Mouse (Mus musculus): ENCODE measurements around the gene Snx14.

Snx14 gene

DNA sequence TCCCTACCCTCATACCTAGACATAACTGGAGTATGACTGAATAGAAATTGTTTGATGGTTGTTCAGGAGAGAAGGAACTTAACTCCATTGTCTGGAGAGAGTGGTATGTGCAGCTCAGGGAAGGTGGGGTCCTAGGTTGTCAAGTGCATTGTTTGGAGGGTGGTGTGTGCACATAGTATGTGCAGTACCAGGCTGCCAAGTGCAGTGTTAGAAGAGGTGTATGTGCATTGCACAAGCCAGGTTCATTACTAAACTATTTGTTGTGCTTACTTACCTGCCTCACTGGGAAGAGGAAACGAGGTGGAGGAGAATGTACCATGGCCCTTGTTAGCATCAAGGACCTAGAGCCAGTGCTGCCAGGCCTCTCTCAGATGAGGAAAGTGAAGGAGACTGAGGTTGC, 88.4 kb downstream of the Snx14 start:
- in situ Hi-C loops (cut with MboI, MseI): no loop called here

DNA sequence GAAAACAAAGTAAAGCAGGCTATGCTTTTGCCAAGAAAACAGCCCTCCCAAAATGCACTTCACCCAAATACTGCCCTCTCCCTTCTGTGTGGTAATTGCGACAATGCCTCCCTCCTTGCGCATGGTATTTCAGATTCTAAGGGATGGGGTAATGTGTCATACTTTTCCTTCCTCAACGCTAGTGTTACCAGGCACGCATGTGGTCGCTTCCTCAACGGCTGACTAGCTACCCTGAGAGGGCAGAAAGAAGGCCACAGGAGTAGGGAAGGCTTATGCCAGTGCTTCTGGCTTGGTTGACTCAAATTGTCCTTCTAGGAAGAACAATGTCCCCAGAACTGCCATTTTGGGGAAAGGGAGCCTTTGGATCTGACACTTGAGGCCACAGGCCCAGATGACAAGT, 90.1 kb downstream of the Snx14 start:
- in situ Hi-C loops (cut with MboI, MseI): loop anchor here (10.0 kb wide), 1 partner anchor 1054 kb away; no protein-coding TSS in a partner anchor

DNA sequence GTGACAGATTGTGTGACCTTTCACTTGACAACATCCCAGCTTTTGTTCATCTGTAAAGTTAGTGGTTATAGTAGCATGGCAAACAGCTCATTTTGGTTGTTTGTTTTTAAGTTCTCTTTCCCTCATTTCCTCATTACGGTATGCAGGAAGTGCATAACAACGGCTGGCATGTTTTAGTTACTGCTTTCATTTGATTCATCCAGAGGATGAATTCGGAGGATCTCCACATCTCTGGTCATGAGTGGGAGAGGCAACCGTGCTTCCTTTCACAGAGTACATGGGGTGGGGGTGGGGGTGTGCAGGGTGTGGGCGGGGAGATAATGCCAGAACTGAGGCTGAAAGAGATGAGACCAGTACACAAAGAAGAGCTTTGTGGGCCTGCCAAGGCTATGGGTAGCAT, 91.9 kb downstream of the Snx14 start:
- in situ Hi-C loops (cut with MboI, MseI): loop anchor here (10.0 kb wide), 1 partner anchor 1052 kb away; no protein-coding TSS in a partner anchor

DNA sequence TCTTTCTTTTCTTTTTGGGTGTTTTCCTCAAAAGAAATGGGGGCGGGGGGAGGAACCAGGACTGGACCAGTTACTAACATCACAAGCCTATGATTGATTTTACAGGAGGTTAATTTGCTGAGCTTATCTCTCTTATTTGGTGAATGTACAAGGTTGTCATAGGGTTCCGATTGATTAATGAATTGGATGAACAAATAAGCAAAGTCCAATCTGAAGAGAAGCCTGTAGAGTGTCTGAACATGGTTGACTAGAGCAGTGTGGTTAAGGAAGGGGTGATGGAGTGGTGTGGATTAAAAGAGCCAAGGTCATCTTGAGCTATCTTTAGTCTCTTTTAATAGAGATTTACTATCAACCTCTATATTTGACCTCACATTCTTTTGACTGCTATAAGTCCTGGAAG, 94.3 kb downstream of the Snx14 start:
- in situ Hi-C loops (cut with MboI, MseI): loop anchor here (10.0 kb wide), 1 partner anchor 1050 kb away; no protein-coding TSS in a partner anchor

DNA sequence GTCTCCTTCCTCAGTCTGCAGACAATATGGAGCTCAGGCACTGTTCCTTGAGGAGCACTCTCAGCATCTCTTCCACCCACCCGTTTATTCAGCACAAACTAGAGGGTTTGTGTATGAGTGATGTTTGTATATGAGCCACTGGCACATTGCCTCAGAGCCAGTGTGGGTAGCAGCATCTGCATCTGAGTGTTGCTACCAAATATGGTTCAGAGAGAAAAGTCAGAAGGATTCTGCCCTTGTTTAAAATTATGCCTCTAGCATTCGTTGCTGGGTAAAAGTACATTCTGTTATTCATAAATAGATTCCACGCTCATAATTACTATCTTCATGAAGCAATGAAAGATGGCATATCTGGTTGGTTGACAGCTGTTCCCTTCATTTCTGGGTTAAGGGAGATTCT, 96.1 kb downstream of the Snx14 start:
- in situ Hi-C loops (cut with MboI, MseI): loop anchor here (10.0 kb wide), 1 partner anchor 1048 kb away; no protein-coding TSS in a partner anchor

DNA sequence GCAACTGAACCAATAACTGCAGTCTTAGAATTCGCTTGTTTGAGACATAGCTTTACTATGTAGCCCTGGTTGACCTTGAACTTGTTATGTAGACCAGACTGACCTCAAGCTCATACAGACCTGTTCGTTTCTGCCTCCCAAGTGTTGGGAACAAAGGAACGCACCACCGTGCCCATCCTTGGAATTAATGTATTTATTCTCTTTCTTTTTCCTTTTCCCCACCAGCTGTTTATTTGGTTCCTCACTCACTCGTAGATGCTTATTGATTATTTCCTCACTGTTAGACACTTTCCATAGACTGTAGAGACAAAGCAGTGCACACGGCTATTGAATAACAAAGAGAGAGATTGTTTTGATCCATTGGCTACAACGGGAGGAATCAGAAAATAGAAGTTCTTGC, 96.5 kb downstream of the Snx14 start:
- in situ Hi-C loops (cut with MboI, MseI): loop anchor here (10.0 kb wide), 1 partner anchor 1047 kb away; no protein-coding TSS in a partner anchor

DNA sequence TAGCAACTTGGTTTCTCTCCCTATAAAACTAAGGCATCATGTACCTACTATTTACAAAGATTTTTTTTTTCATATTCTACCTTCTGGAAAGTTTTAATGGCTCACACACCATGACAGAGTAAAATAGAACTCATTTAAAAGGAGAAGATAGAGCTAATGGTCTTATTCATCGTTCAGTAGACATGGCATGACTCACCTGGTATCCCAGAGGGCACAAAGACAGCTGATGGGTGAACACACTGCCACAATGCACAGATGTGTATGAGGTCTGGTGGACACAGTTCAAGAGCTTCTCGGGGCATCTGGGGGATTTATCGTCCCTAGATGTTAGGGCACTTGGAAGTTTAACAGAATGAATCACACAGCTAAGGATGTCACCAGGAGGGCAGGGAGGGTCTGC, 97.9 kb downstream of the Snx14 start:
- in situ Hi-C loops (cut with MboI, MseI): loop anchor here (10.0 kb wide), 1 partner anchor 1046 kb away; no protein-coding TSS in a partner anchor

DNA sequence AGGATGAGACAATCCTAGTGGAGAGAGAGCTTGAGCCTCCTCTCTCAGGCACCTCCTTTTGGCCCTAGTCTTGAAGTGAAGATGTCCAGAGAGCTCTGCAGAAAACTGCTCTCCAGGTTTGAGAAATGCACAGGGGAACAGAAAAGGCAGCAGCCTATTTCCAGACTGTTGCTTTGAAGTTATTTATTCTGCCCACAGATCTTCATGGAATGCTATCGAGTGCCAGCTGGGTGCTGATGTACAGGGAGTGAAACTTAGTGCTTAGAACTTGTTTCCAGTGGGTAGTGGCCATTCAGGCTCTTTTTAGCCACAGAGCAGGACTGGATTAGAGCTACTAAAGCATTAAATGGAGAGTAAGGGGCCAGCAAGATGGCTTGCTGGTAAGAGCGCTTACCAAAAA, 102.9 kb downstream of the Snx14 start:
- in situ Hi-C loops (cut with MboI, MseI): no loop called here

DNA sequence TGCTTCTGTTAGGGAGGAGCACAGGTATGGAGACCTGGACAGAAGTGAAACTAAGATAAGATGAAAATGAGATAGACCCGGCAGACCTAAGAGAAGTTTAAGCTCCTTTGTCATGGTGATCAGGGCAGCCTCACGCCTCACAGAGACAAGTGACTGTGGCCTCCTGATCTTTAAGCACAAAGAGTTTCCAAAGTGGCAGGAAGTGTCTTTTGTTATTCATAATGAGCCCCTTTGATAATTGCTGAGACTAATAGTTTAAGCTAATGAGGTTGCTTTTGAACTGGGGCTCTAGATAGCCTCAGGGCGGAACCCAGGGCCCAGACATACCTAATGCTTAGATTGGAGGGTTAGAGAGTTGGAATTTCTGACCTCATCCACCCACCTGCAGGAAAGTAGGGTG, 106.3 kb downstream of the Snx14 start:
- in situ Hi-C loops (cut with MboI, MseI): no loop called here

DNA sequence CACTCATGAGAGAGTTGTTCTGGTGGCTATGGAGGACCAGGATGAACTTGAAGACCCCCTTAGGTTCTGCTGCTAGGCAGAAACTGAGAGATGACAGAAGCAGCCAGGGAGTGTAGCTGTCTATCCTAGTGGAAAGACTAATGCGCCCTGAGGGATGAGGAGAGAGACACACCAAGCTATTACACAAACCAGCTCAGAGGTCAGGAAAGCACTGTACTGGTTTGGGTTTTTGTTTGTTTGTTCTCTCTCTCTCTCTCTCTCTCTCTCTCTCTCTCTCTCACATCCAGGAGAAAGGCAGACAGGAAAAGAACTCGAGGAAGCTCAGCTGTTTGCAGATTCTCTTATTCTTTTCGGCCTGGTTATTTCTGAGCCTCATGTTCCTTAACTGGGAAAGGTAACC, 108.4 kb downstream of the Snx14 start:
- in situ Hi-C loops (cut with MboI, MseI): no loop called here

DNA sequence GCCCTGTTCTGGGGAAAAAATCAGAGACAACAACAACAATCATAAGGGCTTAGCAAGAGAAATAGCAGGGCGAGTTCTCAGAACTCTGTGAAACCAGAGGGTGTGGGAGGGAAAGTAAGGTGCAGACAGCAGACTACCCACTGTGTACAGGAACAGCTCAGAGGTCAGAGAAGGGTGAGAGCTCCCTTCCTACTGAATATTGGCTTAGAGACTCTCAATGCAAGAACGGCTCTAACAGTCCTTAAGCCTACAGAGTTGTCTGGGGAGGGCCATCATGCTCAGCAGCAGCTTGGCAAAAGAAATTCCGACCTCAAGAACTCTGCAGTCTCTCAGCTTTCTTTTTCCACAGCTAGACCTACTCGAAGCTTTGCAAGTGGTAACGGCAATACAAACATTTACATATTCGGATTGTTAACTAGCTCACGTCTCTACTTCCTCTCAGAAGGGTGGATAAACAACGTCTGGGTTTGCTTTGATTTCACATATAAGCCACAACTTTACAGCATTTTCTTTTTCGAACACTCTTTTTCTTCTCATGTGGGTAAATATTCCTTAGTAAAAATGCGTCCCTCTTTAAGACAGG, 109.5 kb downstream of the Snx14 start:
- in situ Hi-C loops (cut with MboI, MseI): no loop called here

DNA sequence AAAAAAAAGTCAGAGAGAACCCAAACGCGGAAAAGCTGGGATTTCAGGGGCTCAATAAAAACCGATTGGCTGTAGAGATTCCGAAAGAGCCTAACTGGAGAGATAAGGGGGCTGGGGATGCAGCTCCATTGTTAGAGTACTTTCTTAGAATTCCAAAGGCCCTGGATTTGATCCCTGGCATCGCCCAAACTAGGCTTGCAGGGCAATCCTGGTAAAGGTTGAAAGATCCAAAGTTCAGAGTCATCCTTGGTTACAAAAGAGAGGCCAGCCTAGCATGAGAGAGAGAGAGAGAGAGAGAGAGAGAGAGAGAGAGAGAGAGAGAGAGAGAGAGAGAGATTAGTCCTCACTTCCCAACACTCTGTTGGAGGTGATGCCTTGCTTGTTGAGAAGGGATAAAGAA, 110.1 kb downstream of the Snx14 start:
- in situ Hi-C loops (cut with MboI, MseI): no loop called here

DNA sequence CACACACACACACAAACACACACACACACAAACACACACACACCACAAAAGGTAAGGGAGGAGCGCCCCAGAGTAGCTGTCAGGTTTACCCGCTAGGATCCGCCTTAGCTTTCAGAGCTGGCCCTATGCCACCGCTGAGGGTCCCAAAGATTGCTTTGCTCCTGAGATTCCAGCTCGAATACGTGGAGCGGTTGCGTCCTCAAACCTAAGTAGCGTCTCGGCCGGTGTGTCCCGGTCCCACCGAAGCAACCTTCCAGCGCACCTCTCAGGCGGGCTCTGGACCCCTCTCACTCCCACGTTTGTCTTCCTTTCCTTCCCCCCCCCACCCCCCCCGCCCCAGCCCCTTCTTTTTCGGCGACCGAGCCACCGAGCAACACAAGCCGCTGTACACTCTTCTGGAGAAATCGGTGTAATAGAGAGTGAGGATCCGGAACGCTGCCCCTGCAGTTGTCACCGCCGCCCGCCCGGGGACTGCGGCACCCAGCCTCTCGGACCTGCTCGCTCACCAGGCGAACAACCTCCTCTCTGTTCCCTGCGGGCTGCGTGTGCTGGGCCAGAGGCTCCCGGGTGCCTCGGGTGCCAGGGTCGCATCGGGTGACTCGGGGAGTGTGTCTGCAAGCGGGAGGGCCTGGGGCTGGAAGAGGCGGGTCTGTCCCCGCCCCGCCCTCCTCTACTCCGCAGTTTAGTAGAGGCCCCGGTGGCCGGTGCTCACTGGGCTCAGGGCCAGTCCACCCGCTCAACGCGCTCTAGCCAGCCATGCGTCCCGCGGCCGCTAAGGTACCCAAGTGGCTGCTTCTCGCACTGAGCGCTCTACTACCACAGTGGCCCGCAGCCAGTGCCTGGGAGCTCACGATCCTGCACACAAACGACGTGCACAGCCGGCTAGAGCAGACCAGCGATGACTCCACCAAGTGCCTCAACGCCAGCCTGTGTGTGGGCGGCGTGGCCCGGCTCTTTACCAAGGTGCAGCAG, 111.5 kb downstream of the Snx14 start, which contains the start of gene Nt5e:
Gene Nt5e, plus strand, starts transcription at position 268 of the 972 bp plus-strand sequence.
- in situ Hi-C loops (cut with MboI, MseI): no loop called here
